Mouse (Mus musculus) heart, embryonic 14.5 days (tissue): Measurements from ENCODE around the gene Gm49711. TPM values are rescaled to one million over a fixed set of nuclear protein-coding genes. Genes with fewer than 3 reads are reported as not detected.

Experiments
- ATAC-seq: fragments of 200-750 bp; cut with Nextera tagmentation; 2 replicates; pipeline ENCODE4 v1.8.0; 2017; ENCODE audit warnings: low read depth, moderate TSS enrichment; ENCODE audit not compliant: insufficient number of reproducible peaks, insufficient read depth, low FRiP score
- H3K27ac ChIP-seq, 2 experiments: fragments of 200-500 bp in 1 of 2; fragments of 300-500 bp in 1 of 2; sonication (generic) in 1 of 2; replicated peaks in 1 of 2; 2 replicates each; pipeline ENCODE4 v1.5.1; 2012 to 2014; ENCODE audit warnings: low read depth in 2 of 2, low read length in 2 of 2, control low read depth in 1 of 2, mild to moderate bottlenecking in 1 of 2, mixed read lengths in 1 of 2; ENCODE audit not compliant: control insufficient read depth in 1 of 2, insufficient read depth in 1 of 2
- H3K27me3 ChIP-seq: fragments of 300-500 bp; sonication (generic); 2 replicates; pipeline ENCODE4 v1.6.1; 2014; ENCODE audit warnings: mild to moderate bottlenecking, low read length, control low read depth; ENCODE audit not compliant: control insufficient read depth, insufficient read depth
- H3K36me3 ChIP-seq: fragments of 300-500 bp; sonication (generic); 2 replicates; pipeline ENCODE4 v1.6.1; 2014; ENCODE audit warnings: mild to moderate bottlenecking, control low read depth, low read length, mixed read lengths; ENCODE audit not compliant: control insufficient read depth, insufficient read depth
- H3K4me1 ChIP-seq, 2 experiments: fragments of 200-500 bp in 1 of 2; fragments of 300-500 bp in 1 of 2; sonication (generic) in 1 of 2; 2 replicates each; pipeline ENCODE4 v1.6.1; 2012 to 2014; ENCODE audit warnings: low read length in 2 of 2, control low read depth in 1 of 2, mixed read lengths in 1 of 2; ENCODE audit not compliant: control insufficient read depth in 2 of 2, insufficient read depth in 2 of 2
- H3K4me2 ChIP-seq: fragments of 300-500 bp; sonication (generic); 2 replicates; pipeline ENCODE4 v1.6.1; 2014; ENCODE audit warnings: mild to moderate bottlenecking, low read length
- H3K4me3 ChIP-seq, 2 experiments: fragments of 200-500 bp in 1 of 2; fragments of 300-500 bp in 1 of 2; sonication (generic) in 1 of 2; 2 replicates each; pipeline ENCODE4 v1.5.1; 2012 to 2014; ENCODE audit warnings: low read length in 2 of 2, mild to moderate bottlenecking in 2 of 2, control low read depth in 1 of 2, low read depth in 1 of 2, moderate library complexity in 1 of 2; ENCODE audit not compliant: control insufficient read depth in 1 of 2, insufficient read depth in 1 of 2
- H3K9ac ChIP-seq: fragments of 300-500 bp; sonication (generic); 2 replicates; pipeline ENCODE4 v1.6.1; 2014; ENCODE audit warnings: mild to moderate bottlenecking, low read length
- H3K9me3 ChIP-seq: fragments of 300-500 bp; sonication (generic); 2 replicates; pipeline ENCODE4 v1.6.1; 2016; ENCODE audit warnings: low read length, control low read depth; ENCODE audit not compliant: control insufficient read depth
- WGBS: fragments of 180-500 bp; shearing (Covaris S2); extraction: QIAGEN DNeasy Blood & Tissue Kit; methylation state at CpG from one replicate; pipeline ENCODE4 v1.1.7; 2014; 5-methylcytosine and 5-hydroxymethylcytosine counted together
- polyA plus RNA-seq: library from polyadenylated mRNA; unstranded; fragments of >200 nt; fragmentation: Nextera tagmentation; extraction: Ambion mirVana; gene quantifications from 2 replicates; pipeline ENCODE4 v1.2.1, GENCODE M21; 2014

Gm49711 gene
- polyA plus RNA-seq, 1 experiment from 2014 or later, result not detected

DNA sequence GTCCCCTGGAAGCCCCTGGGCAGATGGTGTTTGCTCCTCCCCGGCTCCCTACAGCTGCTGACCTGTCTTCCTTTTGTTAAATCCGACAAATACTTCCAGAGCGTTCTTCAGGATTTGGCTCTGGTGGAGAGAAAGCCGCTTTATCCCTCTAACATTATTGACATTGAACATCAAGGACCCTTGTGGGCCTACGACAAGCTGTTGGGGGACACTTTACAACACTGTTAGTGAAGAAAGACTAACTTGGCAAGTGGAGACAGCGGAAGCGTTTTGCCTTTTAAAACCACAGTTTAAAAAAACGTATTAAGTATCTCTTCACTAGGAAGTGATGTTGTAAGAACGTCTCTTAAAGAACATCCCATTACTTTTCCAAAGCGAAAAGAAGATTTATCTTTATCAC, 5.5 kb upstream of the Gm49711 start:
- H3K9me3 ChIP-seq, result peaks cover 11% of the 10 kb centered on the region

DNA sequence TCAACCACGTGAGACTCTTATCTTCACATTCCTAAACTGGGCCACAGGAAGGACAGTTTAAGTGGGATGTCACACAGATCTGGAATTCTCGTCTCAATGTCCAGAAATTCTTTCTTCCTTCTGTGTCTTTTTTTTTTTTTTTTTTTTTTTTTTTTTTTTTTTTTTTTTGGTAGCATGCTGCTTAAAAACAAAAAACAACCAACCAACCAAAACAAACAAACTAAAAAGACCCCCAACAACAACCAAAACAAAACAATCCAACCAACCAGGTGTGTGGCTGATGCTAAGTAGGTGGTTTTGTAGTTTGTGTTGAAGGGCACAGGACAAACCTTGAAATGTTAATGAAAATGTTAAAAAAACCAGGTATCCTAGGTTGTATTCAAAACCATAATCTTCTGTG, 1.4 kb upstream of the Gm49711 start:
- peaks cover 5 to 27% of the 10 kb centered on the region in 2 experiments; a peak in 3 of 4 replicates for H3K4me1 ChIP-seq
- 9% methylated on average over 2 of the region's 2 CpGs for whole genome bisulfite sequencing
- peaks cover 11% of the 10 kb centered on the region for H3K9me3 ChIP-seq
- peaks cover 21% of the 10 kb centered on the region for H3K36me3 ChIP-seq
- no peak overlapping the region for H3K4me3 ChIP-seq
- H3K27ac ChIP-seq, result no peak overlapping the region
- no peak overlapping the region for H3K9ac ChIP-seq
- no peaks in the 10 kb centered on the region for H3K27me3 ChIP-seq
- ATAC-seq, result no peak
- no peak overlapping the region for H3K4me2 ChIP-seq

More for the DNA sequence above, 5.5 kb upstream of the Gm49711 start:
- Histone ChIP-seq H3K4me2 (no peak overlapping the region), H3K4me1 (peaks cover 7 to 18% of the 10 kb centered on the region in 2 experiments; a peak in 3 of 4 replicates), H3K27ac (no peak overlapping the region), H3K27me3 (no peaks in the 10 kb centered on the region), H3K9ac (no peak overlapping the region), H3K4me3 (no peak overlapping the region), H3K36me3 (no peaks in the 10 kb centered on the region)
- 75% methylated on average over 10 of the region's 10 CpGs for WGBS
- no peak for ATAC-seq

DNA sequence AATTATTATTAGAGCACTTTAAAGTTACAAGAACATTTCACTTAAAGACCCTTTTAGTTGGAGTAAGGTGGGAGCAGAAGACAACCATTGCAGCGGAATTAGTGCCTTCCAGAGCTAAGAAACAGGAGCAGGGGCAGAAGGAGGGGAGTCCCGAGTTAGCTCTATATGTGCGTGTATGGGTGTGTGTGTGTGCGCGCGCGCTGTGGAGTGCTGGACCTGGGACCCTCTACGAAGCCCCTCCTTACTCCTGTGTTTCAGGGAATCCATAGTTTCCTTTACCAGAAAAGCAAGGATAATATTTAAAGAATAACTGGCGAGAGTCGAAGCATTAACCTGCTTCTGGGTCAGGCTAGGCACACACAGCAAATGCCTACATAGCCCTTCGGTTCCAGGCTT, 662 bp upstream of the Gm49711 start:
- Histone ChIP-seq H3K4me2 (peak overlapping the region; percentile 95), H3K36me3 (peaks cover 28% of the 10 kb centered on the region), H3K9ac (peak overlapping the region; percentile 91), H3K27ac (peak overlapping the region; percentile 82), H3K9me3 (peaks cover 11% of the 10 kb centered on the region), H3K4me3 (peak overlapping the region; percentile 85 to 95), H3K4me1 (peaks cover 5 to 27% of the 10 kb centered on the region in 2 experiments; a peak in 3 of 4 replicates), H3K27me3 (no peaks in the 10 kb centered on the region)
- WGBS, result 3% methylated on average over 11 of the region's 11 CpGs
- no peak for ATAC-seq

DNA sequence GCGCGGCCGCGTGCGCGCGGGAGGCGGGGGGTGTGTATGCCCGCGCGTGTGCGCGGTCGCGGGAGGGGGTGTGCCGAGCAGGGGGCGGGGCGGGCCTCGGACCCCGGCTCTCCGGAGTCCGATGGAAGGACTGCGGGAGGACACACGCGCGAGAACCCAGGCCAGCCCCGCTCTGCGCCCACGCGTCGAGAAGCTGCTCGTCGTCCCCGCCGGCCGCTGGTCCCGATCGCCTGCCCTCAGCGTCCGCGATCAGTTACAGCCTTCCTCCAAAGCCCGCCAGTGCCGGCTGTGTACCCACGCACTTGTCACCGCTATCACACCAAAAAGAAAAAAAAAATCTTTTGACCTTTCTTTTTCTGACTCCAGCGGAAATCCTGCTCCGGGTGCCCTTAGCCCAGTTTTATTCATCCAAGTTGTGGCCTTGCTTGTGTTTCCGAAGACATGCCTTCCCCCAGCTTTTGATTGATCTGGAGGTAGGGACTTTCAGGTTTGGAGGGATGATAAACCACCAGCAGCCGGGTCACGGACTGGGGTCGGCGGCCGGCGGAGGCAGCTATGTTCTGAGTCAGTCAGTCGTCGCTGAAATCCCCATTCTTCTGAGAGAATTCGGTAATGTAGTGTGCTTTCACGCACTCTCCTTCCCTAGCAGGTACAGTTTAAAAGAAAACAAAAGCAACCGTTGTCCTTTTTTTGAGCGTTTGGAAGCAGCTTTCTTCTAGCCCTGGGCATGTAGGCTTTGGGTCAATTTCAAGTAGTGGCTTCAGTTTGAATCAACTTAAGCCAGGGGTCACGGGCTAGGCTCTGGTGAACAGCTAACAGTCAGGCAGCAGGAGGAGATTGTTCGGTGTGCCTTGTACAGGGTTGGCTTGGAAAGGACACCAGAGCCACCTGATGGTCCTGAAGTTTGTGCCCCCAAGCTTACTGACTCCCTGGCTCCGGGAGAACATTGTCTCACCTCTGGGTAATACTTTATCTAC, 816 bp downstream of the Gm49711 start:
- peak overlapping the region in 1 of 2 experiments; percentile 82; a peak in 2 of 4 replicates for H3K27ac ChIP-seq
- WGBS, result 2% methylated on average over 57 of the region's 63 CpGs
- peaks cover 41% of the 10 kb centered on the region for H3K36me3 ChIP-seq
- peaks cover 7% of the 10 kb centered on the region for H3K9me3 ChIP-seq
- no peak for ATAC-seq
- peak overlapping the region; percentile 91 for H3K9ac ChIP-seq
- H3K27me3 ChIP-seq, result no peaks in the 10 kb centered on the region
- peak overlapping the region; percentile 85 to 95 for H3K4me3 ChIP-seq
- H3K4me1 ChIP-seq, result peaks cover 5 to 27% of the 10 kb centered on the region in 2 experiments; a peak in 3 of 4 replicates
- peak overlapping the region; percentile 95 for H3K4me2 ChIP-seq

DNA sequence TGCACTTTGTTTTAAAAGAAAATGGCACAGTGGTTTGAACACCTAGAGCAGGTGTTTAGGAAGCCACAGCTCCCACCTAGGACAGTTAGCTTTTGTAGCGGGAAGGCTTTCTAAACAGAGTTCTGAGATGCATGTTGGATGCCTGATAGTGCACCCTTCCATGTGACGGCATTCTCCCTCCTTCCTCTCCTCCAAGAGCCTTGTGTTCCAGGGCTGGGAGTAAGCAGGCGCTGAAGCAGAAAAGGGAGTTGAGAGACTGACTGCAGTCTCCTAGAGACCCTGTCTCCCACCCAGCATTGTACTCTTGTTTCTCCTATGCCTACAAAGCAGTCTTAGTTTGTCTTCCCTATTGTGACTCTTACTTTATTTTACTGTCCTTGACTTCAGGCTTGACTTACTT, 2.1 kb downstream of the Gm49711 start:
- Histone ChIP-seq H3K27me3 (no peaks in the 10 kb centered on the region), H3K4me1 (peaks cover 5 to 33% of the 10 kb centered on the region in 2 experiments; a peak in 3 of 4 replicates), H3K4me3 (no peak overlapping the region), H3K27ac (no peak overlapping the region), H3K9me3 (no peaks in the 10 kb centered on the region), H3K9ac (peak overlapping the region; percentile 11), H3K4me2 (peak overlapping the region; percentile 95; the same call in 1 of the 2 replicates), H3K36me3 (peaks cover 45% of the 10 kb centered on the region)
- 77% methylated on average over 3 of the region's 3 CpGs for WGBS
- no peak for ATAC-seq

DNA sequence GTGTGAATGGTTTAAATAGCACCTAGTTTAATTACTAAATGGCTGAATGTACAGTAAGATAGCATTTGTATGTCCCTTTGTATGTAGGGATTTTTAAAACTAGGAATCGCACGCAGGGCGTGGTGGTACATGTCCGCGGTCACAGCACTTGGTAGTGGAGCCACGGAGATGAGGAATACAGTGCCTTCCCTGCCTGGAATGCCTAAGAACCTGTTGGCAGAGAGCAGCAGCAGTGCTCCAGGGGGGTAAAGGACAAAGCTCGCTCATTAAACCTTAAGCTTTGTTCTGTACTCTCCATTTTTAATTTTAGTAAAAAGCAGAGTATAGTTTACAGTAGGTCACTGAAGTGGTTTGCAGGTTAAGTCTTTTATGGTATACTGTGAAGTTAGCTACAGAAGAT, 3.5 kb downstream of the Gm49711 start:
- Histone ChIP-seq H3K9ac (no peak overlapping the region), H3K9me3 (no peaks in the 10 kb centered on the region), H3K36me3 (peaks cover 57% of the 10 kb centered on the region), H3K4me3 (no peak overlapping the region), H3K4me2 (no peak overlapping the region), H3K27ac (no peak overlapping the region), H3K4me1 (peaks cover 2 to 30% of the 10 kb centered on the region in 2 experiments; a peak in 2 of 4 replicates), H3K27me3 (no peaks in the 10 kb centered on the region)
- WGBS, result 95% methylated on average over 7 of the region's 7 CpGs
- ATAC-seq, result no peak

DNA sequence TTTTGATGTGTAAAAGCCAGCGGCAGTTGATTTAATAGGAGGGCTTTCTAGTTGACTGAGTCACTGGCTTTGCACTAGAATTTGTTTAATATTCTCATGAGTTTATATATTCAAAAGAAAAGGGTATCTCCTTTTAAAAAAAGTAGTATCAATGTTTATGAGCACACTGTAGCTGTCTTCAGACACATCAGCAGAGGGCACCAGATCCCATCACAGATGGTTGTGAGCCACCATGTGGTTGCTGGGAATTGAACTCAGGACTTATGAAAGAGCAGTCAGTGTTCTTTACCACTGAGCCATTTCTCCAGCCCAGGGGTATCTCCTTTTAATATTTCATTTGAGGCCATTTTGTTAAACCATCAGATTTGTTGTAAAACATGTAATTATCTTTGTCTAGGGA, 4.7 kb downstream of the Gm49711 start:
- Histone ChIP-seq H3K27ac (no peak overlapping the region), H3K4me2 (no peak overlapping the region), H3K4me1 (peaks cover 0 to 21% of the 10 kb centered on the region in 2 experiments; a peak in 2 of 4 replicates), H3K36me3 (peaks cover 70% of the 10 kb centered on the region), H3K9me3 (no peaks in the 10 kb centered on the region), H3K9ac (no peak overlapping the region), H3K27me3 (no peaks in the 10 kb centered on the region), H3K4me3 (no peak overlapping the region)
- no peak for ATAC-seq
- 96% methylated on average over 1 of the region's 1 CpGs for WGBS
